Mouse (Mus musculus): ENCODE measurements around the gene Ripor3. TPM values are rescaled to one million over a fixed set of nuclear protein-coding genes. Genes with fewer than 3 reads are reported as not detected.
A peak's percentile ranks its signal among the peaks of the same experiment; 100 is the strongest.

Gene Ripor3
- polyA plus RNA-seq, 1 experiment: 2.4 TPM

DNA sequence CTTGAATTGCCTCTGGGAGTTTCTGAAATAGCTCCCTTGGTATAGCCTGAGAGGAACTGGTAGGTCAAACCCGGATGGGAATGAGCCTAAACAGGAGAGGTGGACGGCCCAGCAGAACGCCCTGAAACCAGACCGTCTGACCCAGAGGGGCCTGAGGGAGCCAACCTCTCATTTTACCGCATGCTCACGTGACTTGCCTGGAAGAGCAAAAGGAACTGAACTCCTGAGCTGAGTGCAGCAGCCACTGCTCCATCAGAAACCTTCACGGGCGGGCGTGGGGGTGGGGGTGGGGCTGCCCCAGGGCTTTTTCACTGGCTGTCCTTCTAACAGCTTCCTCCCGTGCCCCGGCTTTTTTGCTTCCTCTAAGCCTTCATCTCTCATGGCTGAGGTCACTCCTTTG, 475 bp upstream of the Ripor3 start:
- Histone ChIP-seq H3K27ac (ENCODE audit: insufficient read depth, low read length) (no peak overlapping the region), H3K4me3 (ENCODE audit: low read depth, low read length) (no peak overlapping the region), H3K9me3 (replicated peaks; ENCODE audit: control insufficient read depth, insufficient read depth, low read length, poor library complexity, severe bottlenecking) (no peaks in the 10 kb centered on the region), H3K4me1 (ENCODE audit: control insufficient read depth, insufficient read depth, low read length) (no peaks in the 10 kb centered on the region), H3K36me3 (ENCODE audit: control insufficient read depth, insufficient read depth, low read length, poor library complexity, severe bottlenecking) (no peaks in the 10 kb centered on the region), H3K27me3 (ENCODE audit: control insufficient read depth, insufficient read depth, low read length, poor library complexity, severe bottlenecking) (no peaks in the 10 kb centered on the region), H3K9ac (ENCODE audit: low read depth, poor library complexity, severe bottlenecking) (no peak overlapping the region)
- TF ChIP-seq CTCF (IDR thresholded peaks at IDR 0.05; ENCODE audit: low read depth, low read length): no peak
- TF ChIP-seq POLR2A (IDR thresholded peaks at IDR 0.05; ENCODE audit: insufficient read depth, low read length): no peak
- no peak for TF ChIP-seq EP300 (IDR thresholded peaks at IDR 0.05; ENCODE audit: insufficient read depth, low read depth, low read length)

DNA sequence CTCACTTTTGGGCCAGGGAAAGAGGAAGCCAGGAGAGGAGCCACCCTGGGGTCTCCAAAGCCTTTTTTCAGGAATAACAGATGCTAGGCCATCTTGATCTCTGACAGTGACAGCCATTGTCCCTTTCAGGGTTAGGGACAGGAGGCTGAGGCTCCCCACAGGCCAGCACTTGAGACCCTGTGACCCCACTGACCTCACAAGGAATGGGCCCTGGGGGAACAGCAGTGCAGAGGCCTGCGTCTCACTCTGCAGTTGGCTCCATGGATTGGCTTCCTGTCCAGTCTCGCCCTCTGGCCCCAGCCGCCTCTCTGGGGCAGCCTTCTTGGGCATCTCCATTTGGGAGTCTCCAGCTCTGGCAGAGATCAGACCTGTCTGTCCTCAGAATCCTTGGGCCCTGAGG, 2.3 kb downstream of the Ripor3 start:
- Histone ChIP-seq H3K27me3 (ENCODE audit: control insufficient read depth, insufficient read depth, low read length, poor library complexity, severe bottlenecking) (no peaks in the 10 kb centered on the region), H3K36me3 (ENCODE audit: control insufficient read depth, insufficient read depth, low read length, poor library complexity, severe bottlenecking) (no peaks in the 10 kb centered on the region), H3K9me3 (replicated peaks; ENCODE audit: control insufficient read depth, insufficient read depth, low read length, poor library complexity, severe bottlenecking) (no peaks in the 10 kb centered on the region), H3K9ac (ENCODE audit: low read depth, poor library complexity, severe bottlenecking) (no peak overlapping the region), H3K4me1 (ENCODE audit: control insufficient read depth, insufficient read depth, low read length) (no peaks in the 10 kb centered on the region), H3K27ac (ENCODE audit: insufficient read depth, low read length) (no peak overlapping the region), H3K4me3 (ENCODE audit: low read depth, low read length) (no peak overlapping the region)
- no peak for TF ChIP-seq EP300 (IDR thresholded peaks at IDR 0.05; ENCODE audit: insufficient read depth, low read depth, low read length)
- TF ChIP-seq POLR2A (IDR thresholded peaks at IDR 0.05; ENCODE audit: insufficient read depth, low read length): no peak
- no peak for TF ChIP-seq CTCF (IDR thresholded peaks at IDR 0.05; ENCODE audit: low read depth, low read length)

DNA sequence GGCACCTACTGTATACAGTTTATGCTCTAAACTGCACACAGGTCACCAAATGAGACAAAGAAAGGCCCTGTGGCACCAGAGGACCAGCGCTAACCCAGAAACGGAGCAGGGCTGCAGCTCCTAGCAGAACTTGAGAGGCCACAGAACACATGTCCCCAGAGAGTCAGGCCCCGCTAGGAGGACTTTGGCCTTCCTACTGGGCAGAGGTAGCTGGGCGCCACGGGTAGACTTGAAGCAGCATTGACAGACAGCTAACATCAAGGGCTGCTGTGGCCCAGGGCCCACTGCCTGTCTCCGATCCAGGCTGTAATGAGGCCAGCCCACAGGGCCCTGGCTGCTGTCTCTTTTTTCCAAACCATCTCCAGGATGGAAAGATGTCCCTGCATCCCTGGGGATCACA, 3.9 kb downstream of the Ripor3 start:
- no peak for TF ChIP-seq EP300 (IDR thresholded peaks at IDR 0.05; ENCODE audit: insufficient read depth, low read depth, low read length)
- no peaks in the 10 kb centered on the region for H3K36me3 ChIP-seq (ENCODE audit: control insufficient read depth, insufficient read depth, low read length, poor library complexity, severe bottlenecking)
- H3K27ac ChIP-seq (ENCODE audit: insufficient read depth, low read length): no peak overlapping the region
- H3K27me3 ChIP-seq (ENCODE audit: control insufficient read depth, insufficient read depth, low read length, poor library complexity, severe bottlenecking): no peaks in the 10 kb centered on the region
- no peaks in the 10 kb centered on the region for H3K4me1 ChIP-seq (ENCODE audit: control insufficient read depth, insufficient read depth, low read length)
- H3K4me3 ChIP-seq (ENCODE audit: low read depth, low read length): no peak overlapping the region
- no peaks in the 10 kb centered on the region for H3K9me3 ChIP-seq (replicated peaks; ENCODE audit: control insufficient read depth, insufficient read depth, low read length, poor library complexity, severe bottlenecking)
- H3K9ac ChIP-seq (ENCODE audit: low read depth, poor library complexity, severe bottlenecking): no peak overlapping the region

DNA sequence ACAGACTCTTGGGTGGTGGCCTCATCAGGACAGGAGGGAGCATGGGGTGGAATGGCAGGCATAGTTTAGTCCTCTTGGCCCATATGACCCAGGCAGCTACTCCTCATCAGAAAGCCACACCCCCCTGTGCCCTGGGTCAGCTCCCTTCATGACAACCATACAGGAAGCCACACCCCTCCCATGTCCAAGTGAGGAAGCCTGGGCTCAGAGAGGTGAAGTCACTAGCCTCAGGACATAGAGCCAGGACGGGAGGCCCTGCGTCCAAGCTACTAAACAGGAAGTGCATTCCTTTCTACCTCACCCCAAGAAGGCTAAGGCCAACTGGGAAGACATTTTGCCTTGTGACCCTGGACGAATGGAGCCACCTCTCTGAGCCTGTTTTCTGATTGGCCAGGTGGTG, 4.8 kb downstream of the Ripor3 start:
- Histone ChIP-seq H3K27ac (ENCODE audit: insufficient read depth, low read length) (no peak overlapping the region), H3K9me3 (replicated peaks; ENCODE audit: control insufficient read depth, insufficient read depth, low read length, poor library complexity, severe bottlenecking) (no peaks in the 10 kb centered on the region), H3K27me3 (ENCODE audit: control insufficient read depth, insufficient read depth, low read length, poor library complexity, severe bottlenecking) (no peaks in the 10 kb centered on the region), H3K4me3 (ENCODE audit: low read depth, low read length) (no peak overlapping the region), H3K4me1 (ENCODE audit: control insufficient read depth, insufficient read depth, low read length) (no peaks in the 10 kb centered on the region), H3K36me3 (ENCODE audit: control insufficient read depth, insufficient read depth, low read length, poor library complexity, severe bottlenecking) (no peaks in the 10 kb centered on the region), H3K9ac (ENCODE audit: low read depth, poor library complexity, severe bottlenecking) (no peak overlapping the region)
- TF ChIP-seq POLR2A (IDR thresholded peaks at IDR 0.05; ENCODE audit: insufficient read depth, low read length) (no peak), EP300 (IDR thresholded peaks at IDR 0.05; ENCODE audit: insufficient read depth, low read depth, low read length) (no peak)

DNA sequence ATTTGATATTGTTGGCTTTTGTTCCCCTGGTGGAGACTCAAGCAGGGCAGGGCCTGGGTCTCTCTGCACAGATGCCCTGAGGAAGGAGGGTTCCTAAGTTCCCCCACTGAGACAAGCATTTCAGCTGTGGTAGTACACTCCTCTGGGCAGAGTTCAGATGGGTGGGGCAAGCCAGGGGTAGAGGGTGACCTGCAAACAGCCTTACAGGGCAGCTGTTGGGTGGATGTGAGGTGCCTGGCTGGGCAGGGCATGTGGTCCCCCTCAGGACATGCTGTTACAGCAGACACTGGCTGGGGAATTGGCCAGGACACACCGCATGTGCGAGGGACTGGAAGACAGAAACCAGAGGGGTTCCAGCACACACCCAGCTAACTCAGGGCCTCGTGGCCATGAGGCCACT, 5.4 kb downstream of the Ripor3 start:
- no peaks in the 10 kb centered on the region for H3K36me3 ChIP-seq (ENCODE audit: control insufficient read depth, insufficient read depth, low read length, poor library complexity, severe bottlenecking)
- no peak overlapping the region for H3K4me3 ChIP-seq (ENCODE audit: low read depth, low read length)
- H3K27me3 ChIP-seq (ENCODE audit: control insufficient read depth, insufficient read depth, low read length, poor library complexity, severe bottlenecking): no peaks in the 10 kb centered on the region
- H3K9ac ChIP-seq (ENCODE audit: low read depth, poor library complexity, severe bottlenecking): no peak overlapping the region
- no peak for TF ChIP-seq EP300 (IDR thresholded peaks at IDR 0.05; ENCODE audit: insufficient read depth, low read depth, low read length)
- TF ChIP-seq POLR2A (IDR thresholded peaks at IDR 0.05; ENCODE audit: insufficient read depth, low read length): no peak
- no peak for TF ChIP-seq CTCF (IDR thresholded peaks at IDR 0.05; ENCODE audit: low read depth, low read length)
- no peak overlapping the region for H3K27ac ChIP-seq (ENCODE audit: insufficient read depth, low read length)
- no peaks in the 10 kb centered on the region for H3K9me3 ChIP-seq (replicated peaks; ENCODE audit: control insufficient read depth, insufficient read depth, low read length, poor library complexity, severe bottlenecking)
- H3K4me1 ChIP-seq (ENCODE audit: control insufficient read depth, insufficient read depth, low read length): no peaks in the 10 kb centered on the region

DNA sequence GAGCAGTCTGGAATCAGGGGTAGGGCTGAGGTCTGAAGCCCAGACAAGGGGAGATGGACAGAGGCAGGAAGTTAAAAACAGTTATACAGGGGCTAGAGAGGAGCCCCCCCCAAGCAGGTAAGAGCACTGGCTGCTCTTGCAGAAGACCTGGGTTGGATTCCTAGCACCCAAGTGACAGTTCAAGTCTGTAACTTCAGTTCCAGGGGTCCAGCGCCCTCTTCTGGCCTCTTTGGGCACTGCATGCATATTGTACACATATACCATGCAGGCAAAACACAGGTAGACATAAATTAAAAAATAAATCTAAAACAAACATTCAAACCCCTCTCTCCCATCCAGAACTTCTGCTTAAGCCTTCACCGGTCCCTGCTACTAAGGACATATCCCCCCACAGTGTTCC, 6.0 kb downstream of the Ripor3 start:
- H3K4me3 ChIP-seq (ENCODE audit: low read depth, low read length): no peak overlapping the region
- no peaks in the 10 kb centered on the region for H3K9me3 ChIP-seq (replicated peaks; ENCODE audit: control insufficient read depth, insufficient read depth, low read length, poor library complexity, severe bottlenecking)
- TF ChIP-seq CTCF (IDR thresholded peaks at IDR 0.05; ENCODE audit: low read depth, low read length) (peak; percentile 71), POLR2A (IDR thresholded peaks at IDR 0.05; ENCODE audit: insufficient read depth, low read length) (no peak), EP300 (IDR thresholded peaks at IDR 0.05; ENCODE audit: insufficient read depth, low read depth, low read length) (no peak)
- H3K27me3 ChIP-seq (ENCODE audit: control insufficient read depth, insufficient read depth, low read length, poor library complexity, severe bottlenecking): no peaks in the 10 kb centered on the region
- H3K9ac ChIP-seq (ENCODE audit: low read depth, poor library complexity, severe bottlenecking): no peak overlapping the region
- no peaks in the 10 kb centered on the region for H3K36me3 ChIP-seq (ENCODE audit: control insufficient read depth, insufficient read depth, low read length, poor library complexity, severe bottlenecking)
- no peaks in the 10 kb centered on the region for H3K4me1 ChIP-seq (ENCODE audit: control insufficient read depth, insufficient read depth, low read length)
- H3K27ac ChIP-seq (ENCODE audit: insufficient read depth, low read length): no peak overlapping the region
